Mouse (Mus musculus) embryo, embryonic 11 days (tissue): ENCODE measurements at regions not wholly inside any gene's neighbourhood (a gene's known extent, or its start where the extent isn't known, plus 50 kb on each side); places are given as distances from the start of the nearest gene placed in this dataset.

Experiments used
- DNase-seq: peaks from one replicate; pipeline ENCODE4 v3.0.0-alpha.2; 2015

DNA sequence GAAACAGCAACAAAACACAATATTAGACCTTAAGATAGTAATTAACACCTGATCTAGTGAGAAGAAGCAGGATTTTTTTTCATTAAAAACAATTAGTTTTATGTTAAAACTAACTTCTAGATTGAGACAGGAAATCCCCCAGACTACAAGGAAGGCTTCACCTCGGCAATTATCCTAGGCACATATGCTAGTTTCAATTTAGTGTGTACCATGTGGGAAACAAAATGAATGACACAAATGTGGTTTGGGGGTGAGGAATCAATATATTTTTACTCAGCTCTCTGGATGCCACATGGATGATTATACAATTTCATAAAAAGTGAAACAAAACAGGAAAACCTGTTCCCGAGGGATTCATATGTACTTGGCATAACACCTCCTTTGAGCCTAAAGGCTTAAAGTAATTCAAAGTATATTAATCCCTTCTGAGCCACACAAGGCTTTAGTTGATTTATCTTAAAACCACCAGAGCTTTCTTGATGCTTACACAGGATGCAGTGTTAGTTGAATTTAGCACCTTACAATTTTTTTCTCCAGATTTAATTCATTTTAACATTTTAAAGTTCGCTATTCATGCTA is 244.7 kb downstream of the Manea start:
- peak; percentile 5 for DNase-seq

DNA sequence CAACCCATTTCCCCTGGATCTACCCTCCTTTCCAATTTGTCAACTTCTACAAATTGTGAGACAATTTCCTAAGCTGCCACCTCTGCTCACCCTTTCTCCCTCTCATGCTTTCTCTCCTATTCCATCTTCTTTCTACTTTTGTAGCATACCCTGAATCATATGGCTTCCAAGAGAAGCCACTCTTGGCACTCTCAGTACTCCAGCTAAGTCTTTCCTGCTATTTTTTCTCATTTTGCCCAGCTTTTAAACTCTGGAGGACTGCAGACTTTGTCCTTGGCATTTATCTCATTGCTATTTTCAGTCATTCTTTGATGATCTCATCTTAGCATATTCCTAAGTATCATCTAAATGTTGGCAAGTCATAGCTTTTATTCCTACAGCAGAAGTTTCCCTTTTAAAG is 270.6 kb upstream of the Fut9 start:
- DNase-seq, result no peak

DNA sequence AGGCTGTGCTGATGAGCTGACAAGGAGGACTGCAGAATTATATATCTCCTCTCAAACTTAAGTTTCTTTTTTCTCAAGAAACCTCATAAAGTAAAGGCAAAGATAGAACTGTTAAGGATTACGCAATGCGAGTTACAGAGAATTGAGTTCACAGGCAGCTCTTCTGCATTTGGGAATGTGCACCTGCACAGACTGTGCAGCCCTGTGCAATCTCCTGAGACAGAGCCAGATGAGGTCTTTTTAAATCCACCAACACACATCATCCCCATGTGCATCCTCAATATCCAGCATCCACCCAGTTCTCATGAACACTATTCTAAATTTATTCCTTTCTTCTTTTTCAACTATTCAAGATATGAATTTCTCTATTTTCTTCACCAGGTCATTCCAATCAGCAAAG is 269.4 kb upstream of the Fut9 start:
- no peak for DNase-seq
